Mouse (Mus musculus) adrenal gland, postnatal 14 days (tissue): ENCODE measurements at regions not wholly inside any gene's neighbourhood (a gene's known extent, or its start where the extent isn't known, plus 50 kb on each side); places are given as distances from the start of the nearest gene placed in this dataset.

Source experiments
- DNase-seq: peaks from one replicate; pipeline ENCODE4 v3.0.0; 2021; ENCODE audit warnings: mixed read lengths

DNA sequence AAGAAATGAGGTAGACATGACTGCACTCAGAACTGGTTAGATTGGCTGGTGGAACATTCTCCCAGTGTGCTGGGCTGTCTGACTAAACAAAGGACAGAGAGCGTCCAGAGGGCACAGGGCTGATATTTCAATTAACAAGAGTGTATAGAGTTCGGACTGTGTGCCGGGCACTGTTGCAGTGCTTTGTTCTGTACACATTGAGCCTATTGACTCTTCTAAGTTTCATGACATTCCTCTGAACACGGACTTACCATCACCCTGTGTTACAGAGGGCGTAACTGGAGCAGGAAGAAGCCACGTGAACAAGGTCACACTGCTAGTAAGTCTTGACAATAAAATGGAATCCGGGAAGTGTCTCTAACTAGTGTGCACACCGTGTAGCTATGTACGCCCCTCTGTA lies 92.1 kb upstream of the Barx2 start:
- DNase-seq = no peak

DNA sequence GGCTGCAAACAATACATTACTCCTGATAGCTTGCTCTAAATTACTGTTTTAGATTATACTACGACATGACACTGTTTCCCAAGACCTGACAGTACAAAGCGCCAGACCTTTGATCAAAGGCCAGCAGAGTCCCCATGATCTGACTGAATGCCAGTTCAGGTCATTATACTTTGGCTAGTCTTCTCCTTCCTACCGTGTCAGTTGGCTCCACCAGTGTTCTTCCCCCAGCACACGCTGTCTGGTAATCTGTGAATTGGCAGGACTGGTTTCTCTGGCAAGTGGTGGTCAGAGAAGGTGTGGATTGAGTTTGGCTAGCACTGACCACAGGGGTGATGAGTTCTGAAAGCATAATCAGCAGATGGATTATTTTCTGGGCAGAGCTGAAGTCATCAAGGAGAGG lies 93.1 kb upstream of the Barx2 start:
- peak; percentile 30 for DNase-seq

DNA sequence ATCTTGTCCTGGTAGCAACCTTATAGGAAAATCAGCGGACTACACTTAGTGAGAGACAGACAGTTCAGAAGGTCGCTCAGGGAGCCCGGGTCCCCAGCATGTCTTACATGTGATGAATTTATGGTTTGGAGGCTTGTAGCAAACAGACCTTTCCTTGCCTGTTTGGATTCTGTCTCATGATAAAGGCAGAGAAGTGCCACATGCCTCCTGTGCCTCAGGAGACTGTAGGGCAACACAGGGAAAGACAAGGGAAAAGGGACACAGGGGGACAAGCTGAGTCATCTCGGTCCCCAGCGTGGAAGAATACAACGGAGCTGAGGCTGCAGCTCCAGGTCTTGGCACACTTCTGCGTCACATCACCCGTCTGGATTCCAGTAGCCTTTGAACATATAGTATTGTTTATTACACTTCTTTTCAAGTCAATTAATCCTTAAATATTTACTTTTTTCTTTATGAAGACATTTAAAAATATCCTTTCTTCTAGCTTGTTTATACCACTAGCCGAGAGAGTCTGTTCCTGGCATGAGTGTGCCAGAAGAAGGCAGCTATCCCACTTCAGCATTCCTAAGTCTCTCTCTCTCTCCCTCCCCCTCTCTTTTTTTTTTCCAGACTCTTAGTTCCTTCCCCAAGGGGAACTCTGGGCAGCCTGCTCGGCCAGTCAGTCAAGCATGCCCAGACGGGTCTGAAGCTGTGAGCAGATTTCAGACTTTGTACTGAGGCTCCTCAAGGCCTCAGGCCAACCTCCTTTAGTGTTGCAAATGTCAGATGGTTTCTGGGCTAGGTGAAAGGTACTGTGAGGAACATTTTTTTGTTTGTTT lies 97.9 kb upstream of the Barx2 start:
- peak; percentile 55 for DNase-seq

DNA sequence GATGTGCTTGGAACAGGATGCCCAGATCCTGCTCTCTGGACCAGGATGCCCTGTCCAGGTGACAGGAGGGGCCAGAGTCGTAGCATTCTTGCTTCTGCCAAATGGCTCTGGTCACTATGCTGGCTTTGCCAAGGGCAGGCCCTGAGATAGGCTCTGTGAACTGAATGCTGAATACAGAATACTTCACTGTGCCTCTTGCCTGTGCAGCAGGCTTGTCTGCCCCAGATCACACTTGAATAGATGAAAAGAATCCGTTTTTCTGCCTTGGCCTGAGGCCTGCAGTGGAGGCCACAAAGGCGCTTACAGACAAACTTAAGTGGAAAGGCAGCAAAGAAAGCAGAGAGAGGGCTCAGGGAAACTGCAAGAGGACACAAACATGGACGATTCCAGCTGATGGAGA lies 99.7 kb upstream of the Arhgap32 start:
- DNase-seq = no peak

DNA sequence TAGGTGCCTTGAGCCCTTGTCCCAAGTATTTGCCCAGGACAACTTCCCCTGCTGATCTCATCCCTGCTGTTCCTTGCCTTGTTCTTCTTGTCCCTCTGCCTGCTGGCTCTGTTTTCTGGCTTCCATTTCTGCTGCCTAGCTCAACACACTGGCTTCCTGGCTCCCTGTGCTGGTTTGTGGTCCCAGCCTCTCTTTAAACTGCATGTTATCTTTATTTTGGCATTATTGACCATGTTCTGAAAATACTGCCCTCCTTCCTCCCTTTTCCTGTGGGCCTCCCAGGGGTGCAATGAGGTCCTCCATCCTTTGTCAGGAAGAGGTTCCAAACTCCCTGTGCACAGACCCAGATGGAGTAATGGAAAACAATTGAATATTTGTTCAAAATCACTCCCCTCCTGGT lies 97.9 kb upstream of the Arhgap32 start:
- DNase-seq = peak; percentile 44

DNA sequence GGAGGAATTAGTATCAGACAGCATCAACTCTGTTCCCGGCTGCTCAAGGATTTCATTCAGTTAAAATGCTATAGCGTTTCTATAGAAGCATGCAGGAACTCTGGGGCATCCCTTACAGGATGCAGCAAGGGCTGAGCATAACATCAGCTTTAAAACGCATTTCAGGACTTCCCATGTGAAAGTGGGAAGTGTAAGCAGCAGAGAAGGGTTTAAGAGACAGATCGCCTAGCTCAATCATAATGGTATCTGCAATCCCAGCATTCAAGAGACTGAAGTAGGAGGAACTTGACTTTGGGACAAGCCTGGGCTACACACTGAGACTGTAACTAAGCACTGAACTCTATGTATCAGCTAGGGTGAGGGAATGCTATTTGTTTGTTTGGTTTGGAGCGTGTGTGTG lies 96.2 kb upstream of the Arhgap32 start:
- no peak for DNase-seq

DNA sequence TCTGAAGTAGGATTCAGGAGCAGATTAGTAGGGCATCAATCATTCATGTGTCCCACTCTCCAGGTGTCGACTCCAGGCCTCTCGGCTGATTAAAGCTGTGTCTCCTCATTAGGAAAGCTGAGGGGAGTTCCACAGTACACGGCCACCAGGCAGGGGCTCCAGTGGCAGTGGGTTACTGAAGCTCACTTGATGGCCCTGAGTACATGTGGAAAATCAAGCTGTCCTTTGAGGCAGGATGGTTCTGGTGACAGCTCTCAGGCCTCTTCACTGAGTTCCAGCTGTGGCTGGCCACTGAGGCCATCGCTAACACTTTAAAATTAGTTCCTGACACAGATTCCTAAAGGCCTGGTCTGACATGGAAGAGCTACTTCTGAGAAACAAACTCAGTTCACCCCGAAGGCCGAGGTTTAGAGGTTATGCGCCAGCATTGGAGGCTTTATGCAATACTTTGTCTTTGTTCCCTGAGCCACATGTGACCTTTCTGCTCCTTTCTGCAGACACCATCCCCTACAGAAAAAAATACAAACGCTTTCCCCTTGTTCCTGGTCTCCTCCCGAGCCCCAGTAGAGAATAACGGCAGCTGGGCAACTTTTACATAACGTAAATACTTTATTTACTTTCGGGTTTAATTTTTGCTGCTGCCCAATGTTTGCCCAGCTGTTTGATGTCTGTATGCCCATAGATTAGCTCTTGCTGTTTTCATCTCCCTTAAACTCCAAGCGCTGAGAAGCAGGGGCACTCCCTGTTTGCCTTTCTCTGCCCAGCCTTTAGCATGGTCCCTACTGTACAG lies 94.8 kb upstream of the Arhgap32 start:
- peak; percentile 52 for DNase-seq

DNA sequence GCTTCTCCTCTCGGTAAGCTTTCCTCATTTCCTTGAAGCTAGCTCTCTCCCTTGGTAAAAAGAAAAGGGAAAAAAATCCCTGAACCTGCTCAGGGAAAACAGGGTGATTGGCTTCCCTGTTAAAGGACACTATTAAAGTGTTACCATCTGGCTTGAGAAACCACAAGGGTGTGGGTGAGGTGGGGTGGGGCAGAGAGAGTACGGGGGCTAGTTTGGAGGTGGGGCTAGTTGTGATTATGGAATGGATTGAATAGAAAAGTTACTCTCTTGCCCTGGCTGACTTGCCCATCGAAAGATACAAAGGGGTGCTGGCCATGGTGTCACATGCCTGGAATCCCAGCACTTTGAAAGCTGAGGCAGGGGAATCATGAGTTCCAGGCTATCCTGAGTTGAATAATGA lies 94.2 kb upstream of the Arhgap32 start:
- no peak for DNase-seq

DNA sequence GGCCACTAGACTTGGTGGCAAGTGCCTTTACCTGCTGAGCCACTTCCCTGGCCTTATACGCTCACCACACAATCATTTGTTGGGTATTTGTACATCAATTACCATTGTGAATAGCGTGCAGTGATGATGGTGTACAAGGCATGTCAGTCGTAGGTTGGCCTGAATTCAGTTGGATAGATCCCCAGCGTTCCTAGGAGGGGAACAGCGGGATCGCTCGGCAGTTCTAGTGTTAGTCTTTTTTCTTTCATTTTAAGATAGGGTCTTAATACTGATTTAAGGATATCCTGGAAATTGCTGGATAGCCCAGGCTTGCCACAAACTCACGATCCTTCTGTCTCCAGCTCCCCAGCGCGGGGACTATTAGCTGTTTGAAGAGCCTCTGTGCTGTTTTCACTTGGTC lies 92.9 kb upstream of the Arhgap32 start:
- no peak for DNase-seq

DNA sequence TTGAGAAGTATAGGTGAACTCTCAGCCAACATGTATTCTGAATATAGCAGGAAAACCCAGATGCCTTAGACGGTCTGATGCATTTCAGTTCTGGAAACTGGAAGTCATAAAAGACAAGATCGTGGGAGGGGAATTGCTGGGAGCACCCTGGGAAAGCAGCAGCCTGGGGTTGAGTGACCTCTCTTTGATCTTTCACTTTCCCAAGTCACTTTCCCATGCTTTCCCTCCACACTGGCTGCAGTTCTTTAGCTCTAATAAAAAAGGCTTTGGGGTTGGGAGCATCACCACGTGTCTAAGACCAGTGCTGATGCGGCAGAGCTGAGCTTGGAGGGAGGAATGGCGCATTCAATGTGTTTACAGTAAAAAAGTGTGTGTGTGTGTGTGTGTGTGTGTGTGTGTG lies 91.2 kb upstream of the Arhgap32 start:
- DNase-seq = no peak

DNA sequence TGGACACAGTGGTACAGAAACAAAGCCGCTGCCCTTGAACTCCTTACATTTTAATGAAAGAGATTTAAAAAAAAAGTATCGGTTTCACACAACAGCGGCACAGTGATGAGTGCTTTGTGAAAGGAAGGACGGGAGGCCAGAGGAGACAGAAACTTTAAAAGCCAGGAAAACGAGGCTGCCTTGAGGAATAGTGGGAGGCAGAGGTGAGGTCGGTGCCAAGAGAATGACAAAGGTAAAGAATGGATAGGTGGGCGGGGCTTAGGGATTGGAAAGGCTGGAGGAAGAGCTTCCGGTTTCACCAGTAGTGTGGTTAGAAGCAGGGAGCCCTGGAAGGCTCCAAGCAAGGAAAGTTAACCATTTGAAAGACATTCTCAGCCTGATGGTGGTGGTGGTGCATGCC lies 88.0 kb upstream of the Arhgap32 start:
- DNase-seq = peak; percentile 80

DNA sequence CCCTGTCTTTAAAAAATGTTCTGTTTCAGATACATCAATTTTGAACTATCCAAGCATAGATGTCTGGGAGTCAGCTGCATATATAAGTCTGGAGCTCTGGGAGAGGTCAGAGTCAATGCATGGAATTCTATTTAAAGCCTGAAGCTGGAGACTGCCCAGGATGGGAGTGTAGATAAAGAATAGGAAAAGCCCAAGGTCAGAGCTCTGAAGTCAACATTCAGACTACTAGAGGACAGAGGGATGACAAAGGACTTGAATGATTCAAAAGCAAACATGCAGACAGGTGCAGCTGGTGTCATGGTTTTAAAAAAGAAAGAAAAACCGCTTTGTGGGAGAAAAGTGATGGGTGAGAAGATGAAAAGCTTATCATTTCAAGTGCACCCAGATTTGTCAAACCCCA lies 86.9 kb upstream of the Arhgap32 start:
- no peak for DNase-seq

DNA sequence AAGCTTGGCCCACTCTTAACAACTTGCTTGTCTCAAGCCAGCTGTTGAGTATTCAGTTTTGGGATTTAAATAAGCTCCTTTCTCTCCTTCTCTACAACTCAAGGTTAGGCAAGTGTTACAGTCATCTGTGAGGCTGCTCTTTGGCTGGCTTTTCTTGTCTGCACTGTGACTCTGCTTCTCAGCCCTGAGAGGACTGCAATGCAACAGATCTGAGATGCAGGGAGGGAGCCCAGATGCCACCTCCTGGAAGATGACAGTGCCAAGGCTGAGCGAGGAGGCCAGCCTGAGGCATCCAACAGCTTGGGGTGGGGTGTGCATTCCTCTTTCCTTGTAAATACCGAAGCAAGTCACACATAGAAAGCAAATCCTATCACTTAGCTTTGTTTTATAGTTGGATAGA lies 86.2 kb upstream of the Arhgap32 start:
- DNase-seq = peak; percentile 52

DNA sequence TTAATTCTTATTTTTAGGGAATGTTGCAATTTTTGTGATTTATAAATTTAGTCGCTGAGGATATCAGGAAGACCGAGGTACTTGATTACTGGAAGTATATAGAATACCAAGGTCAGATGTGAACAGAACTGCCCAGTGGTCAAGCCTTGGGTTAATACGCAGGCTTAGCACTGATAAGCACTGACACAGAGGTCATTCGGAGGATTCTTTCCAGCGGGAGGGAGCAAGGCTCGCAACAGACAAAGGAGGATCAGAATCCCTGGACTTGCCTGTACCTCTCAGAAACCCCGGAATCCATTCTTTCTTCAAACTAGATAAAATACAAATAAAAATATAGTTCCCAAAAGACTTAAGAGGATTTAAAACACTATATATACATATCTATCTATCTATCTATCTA lies 85.7 kb upstream of the Arhgap32 start:
- no peak for DNase-seq

DNA sequence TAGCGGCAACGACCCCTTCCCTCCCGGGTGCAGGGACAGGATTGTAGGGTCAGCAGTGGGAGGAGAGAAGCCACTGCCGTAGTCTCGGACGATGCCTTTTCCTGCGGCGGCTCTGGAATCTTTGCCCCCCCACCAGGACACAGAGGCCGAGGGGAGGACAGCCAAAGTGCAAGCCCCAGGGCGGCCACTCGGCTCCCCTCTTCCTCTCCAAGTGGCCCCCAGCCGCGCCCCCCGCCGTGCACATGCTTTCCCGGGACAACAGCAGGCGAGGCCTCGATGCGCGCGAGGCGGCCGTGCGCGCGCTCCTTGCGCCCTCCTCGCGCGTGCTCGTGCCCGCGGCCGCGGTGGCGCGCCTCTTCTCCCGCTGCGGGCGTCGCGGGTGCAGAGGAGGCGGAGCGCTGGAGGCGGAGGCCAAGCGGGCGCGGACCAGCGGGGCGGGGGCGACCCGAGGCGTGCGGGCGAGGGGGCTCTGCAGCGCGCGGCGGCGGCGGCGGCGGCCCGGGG lies 83.9 kb upstream of the Arhgap32 start:
- DNase-seq = peak; percentile 93

DNA sequence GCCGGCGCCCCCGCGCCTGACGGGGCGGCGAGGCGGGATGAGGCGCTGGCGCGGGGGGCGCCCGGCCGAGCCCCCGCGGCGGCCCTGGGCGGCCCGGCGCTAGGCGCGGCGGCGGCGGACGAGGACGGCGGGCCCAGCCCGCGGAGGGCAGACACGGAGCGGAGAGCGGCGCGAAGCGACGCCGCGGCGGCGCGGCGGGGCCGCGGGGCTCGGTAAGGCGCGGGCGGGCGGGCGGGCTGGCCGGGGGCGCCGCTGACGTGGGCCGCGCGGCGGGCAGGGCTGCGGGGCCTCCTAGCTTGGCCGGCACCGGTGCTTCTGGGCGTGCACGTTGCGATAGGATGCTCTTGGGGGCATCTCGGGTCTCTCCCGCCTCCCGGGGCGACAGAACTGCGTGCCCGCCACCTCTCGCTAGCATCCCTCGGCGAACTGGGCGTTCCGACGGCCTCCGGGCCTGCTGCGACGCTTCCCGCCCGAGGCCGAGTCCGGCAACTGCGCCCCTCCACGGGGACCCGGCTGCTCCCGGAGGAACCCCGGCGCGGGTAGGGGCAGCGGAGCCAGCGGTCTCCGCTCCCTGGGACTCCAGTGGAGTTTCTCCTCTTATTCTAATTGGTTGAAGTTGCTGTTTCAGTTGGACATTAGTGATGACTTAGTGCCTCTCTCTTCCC lies 83.3 kb upstream of the Arhgap32 start:
- peak; percentile 73 for DNase-seq

DNA sequence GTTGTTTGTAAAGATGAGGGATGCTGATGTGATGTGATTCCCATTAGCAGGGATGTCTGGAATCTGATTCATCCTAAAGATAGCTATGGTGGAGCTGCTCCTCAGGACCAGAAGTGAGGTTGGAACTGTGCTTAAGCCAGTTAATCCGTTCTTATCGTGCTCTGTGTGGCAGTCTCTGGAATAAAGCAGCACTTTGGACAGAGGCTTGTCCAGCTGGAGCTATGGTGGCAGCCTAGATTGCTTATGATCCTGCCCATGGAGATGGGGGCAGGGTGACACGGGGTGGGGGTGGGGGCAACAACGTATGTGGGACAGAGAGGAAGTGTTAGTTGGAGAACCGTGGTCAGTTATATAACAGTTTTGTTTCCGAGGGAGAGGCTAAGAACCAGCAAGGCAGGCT lies 82.0 kb upstream of the Arhgap32 start:
- DNase-seq = no peak

DNA sequence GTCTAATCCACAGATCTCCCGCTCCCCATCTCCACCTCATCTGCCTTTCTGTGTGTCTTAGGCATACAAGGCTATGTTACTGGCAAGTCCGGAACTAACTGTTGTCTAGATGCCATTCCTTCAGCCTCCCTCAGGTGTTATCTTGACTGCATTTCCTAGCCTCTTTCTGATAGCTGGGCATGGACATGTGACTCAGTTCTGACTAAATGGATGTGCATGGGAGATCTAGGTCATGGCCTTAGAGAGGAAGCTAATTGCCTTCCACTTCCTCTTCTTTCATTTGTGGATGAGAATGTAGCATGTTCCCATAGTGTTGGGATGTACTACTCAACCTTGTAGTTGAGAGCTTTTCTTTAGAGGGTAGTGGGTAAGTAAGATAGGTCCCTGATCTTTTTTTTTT lies 75.9 kb upstream of the Arhgap32 start:
- no peak for DNase-seq

DNA sequence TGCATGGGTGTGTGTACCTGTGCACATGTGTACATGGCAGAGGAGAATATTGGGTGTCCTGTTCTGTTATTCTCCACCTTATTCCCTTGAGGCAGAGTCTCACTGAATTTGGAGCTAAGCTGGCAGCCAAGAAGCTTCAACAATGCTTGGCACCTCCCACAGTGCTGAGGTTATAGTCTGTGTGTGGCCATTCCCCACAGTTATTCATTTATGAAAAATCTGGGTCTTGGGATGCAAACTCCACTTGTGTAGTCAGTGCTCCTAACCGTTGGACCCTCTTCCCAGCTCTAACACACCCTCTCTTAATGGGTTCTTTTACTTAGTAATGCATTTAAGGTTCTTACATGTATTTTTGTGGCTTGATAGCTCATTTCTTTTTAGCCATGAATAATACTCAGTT lies 72.6 kb upstream of the Arhgap32 start:
- DNase-seq = no peak

DNA sequence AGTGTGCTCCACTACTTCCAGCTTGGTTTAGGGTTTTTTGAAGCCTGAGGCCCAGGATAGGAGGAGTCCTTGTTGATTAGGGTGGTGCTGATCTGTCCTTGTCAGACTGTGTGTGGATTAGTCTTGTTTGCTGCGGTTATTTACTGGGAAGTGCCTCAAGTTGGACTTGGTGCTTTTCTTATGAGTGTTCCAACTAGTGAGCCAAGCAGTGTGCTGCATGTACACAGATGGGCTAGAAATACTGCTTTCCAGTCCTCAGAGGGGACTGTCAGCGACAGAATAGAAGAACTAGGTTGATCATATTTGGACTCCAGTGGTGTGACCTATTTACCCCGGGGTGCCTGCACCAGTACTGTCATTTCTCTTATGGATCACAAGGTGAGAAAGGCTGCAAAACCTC lies 69.1 kb upstream of the Arhgap32 start:
- no peak for DNase-seq

DNA sequence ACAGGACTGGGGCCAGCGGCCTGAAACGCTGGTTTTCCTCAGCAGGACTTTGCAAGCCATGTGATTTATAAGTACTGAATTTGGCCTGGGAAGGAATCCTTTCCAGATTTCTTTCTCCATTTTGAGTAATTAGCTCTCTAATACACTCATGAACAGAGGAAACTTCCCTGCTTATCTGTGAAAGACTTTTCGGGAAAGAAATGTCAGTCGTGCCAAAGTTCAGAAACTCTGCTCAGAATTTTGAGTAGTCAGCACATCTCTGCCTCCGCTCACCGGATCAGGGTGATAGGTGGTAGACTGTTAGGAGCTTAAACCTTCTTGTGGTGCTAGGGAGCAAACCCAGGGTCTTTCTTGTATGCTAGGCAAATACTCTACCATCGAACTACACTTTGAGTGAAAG lies 67.0 kb upstream of the Arhgap32 start:
- peak; percentile 21 for DNase-seq

DNA sequence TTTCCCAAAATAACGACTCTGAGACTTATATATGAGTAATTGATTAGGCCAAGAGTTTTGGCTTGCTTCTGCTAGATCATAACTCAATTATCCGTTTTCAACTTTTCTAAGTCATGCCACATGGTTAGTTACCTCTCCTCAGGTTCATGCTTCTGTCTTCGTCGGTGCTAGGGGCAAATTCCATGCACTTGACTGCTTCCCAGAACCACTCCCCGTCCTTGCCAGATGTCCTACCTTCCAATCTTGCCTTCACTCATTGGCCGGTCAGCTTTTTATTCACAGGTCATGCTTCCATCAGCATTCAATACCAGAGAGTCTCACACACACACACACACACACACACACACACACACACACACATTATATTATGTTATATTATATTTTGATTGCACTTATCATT lies 66.4 kb upstream of the Arhgap32 start:
- DNase-seq = no peak
